In the genomic region with DNA sequence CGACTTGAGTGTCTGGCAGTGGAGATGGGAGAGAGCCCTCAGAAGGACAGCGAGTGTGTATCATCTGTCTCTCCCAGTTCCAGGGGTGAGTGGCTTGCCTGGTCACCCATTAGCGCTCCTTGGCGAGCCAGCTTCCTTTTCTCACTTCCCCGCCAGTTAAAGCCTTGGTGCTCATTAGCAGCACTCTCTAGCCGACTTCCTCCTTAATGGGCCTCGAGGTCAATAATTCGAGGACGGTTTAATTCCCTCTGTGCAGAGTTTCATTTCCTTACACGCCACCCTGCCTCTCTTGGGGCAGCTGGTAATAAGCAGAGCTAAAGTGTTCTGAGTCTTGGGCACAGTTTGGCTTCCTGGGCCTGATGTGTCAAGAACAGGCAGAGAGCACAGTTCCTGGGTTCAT, we compare ENCODE assay signal across 14 mouse cellular contexts. TPM values are rescaled to one million over a fixed set of nuclear protein-coding genes. Genes with fewer than 3 reads are reported as not detected.
DNase-seq lines count a peak whose midpoint lies in the region; ATAC-seq and TF ChIP-seq lines count a peak whose summit lies in the region.
"Had no signal": no experiment of that assay in that cellular context is flagged by ENCODE, and none has a peak within 500 bp of the region (broad histone marks: within the 10 kb centered on the region; RNA-seq: fewer than 3 reads in every experiment).

No protein-coding gene starts in this region.

- no peaks in the 10 kb centered on the region for H3K4me1 ChIP-seq in ES-Bruce4 (ENCODE audit: control insufficient read depth, insufficient read depth, low read length)
- H3K4me1 ChIP-seq in brown adipose tissue, adult 24 weeks (ENCODE audit: control insufficient read depth, insufficient read depth, insufficient read length, low read length): peaks cover 6% of the 10 kb centered on the region; the same call in 1 of the 2 replicates
- H3K4me1 ChIP-seq in midbrain, embryonic 16.5 days (ENCODE audit: control insufficient read depth, insufficient read depth, low read length): no peaks in the 10 kb centered on the region

- H3K9ac ChIP-seq in ES-Bruce4 (ENCODE audit: low read depth, poor library complexity, severe bottlenecking): no peak overlapping the region
- no peak overlapping the region for H3K9ac ChIP-seq in midbrain, embryonic 16.5 days (ENCODE audit: low read depth, low read length)
- H3K9ac ChIP-seq: limb, embryonic 15.5 days had no signal

- TF ChIP-seq POLR2A in ES-Bruce4 (IDR thresholded peaks at IDR 0.05; ENCODE audit: insufficient read depth, low read length): no peak

- H3K36me3 ChIP-seq in ES-Bruce4 (ENCODE audit: control insufficient read depth, insufficient read depth, low read length, poor library complexity, severe bottlenecking): peaks cover 68% of the 10 kb centered on the region
- peaks cover 30% of the 10 kb centered on the region for H3K36me3 ChIP-seq in midbrain, embryonic 16.5 days (ENCODE audit: control insufficient read depth, insufficient read depth, low read length)

- peak; percentile 67 for ATAC-seq in megakaryocyte progenitor cell, adult 5-6 weeks (replicated peaks; ENCODE audit: poor library complexity)
- no peak for ATAC-seq in midbrain, embryonic 16.5 days
- ATAC-seq: activated CD4-positive, CD25-positive, alpha-beta regulatory T cell, adult 4 months had no signal

- H3K9me3 ChIP-seq in ES-Bruce4 (replicated peaks; ENCODE audit: control insufficient read depth, insufficient read depth, low read length, poor library complexity, severe bottlenecking): no peaks in the 10 kb centered on the region
- no peaks in the 10 kb centered on the region for H3K9me3 ChIP-seq in midbrain, embryonic 16.5 days (replicated peaks; ENCODE audit: control insufficient read depth, low read length, poor library complexity, severe bottlenecking)
- H3K9me3 ChIP-seq: G1E; limb, embryonic 15.5 days had no signal

- no peaks in the 10 kb centered on the region for H3K27me3 ChIP-seq in ES-Bruce4 (ENCODE audit: control insufficient read depth, insufficient read depth, low read length, poor library complexity, severe bottlenecking)
- H3K27me3 ChIP-seq in midbrain, embryonic 16.5 days (ENCODE audit: control insufficient read depth, insufficient read depth, low read depth, low read length): no peaks in the 10 kb centered on the region
- H3K27me3 ChIP-seq: limb, embryonic 15.5 days had no signal

- H3K4me2 ChIP-seq in midbrain, embryonic 16.5 days (ENCODE audit: low read length): no peak overlapping the region
- H3K4me2 ChIP-seq: limb, embryonic 15.5 days had no signal

- WGBS in midbrain, embryonic 16.5 days: 90% methylated on average over 10 of the region's 10 CpGs

- no peak overlapping the region for H3K4me3 ChIP-seq in ES-Bruce4 (ENCODE audit: low read depth, low read length)
- no peak overlapping the region for H3K4me3 ChIP-seq in brown adipose tissue, adult 24 weeks (ENCODE audit: insufficient read depth, low read depth, low read length)
- no peak overlapping the region for H3K4me3 ChIP-seq in midbrain, embryonic 16.5 days (ENCODE audit: low read depth, low read length)
- H3K4me3 ChIP-seq: limb, embryonic 15.5 days; myocyte had no signal

- TF ChIP-seq EP300 in ES-Bruce4 (IDR thresholded peaks at IDR 0.05; ENCODE audit: insufficient read depth, low read depth, low read length): no peak

- H3K27ac ChIP-seq in ES-Bruce4 (ENCODE audit: insufficient read depth, low read length): peak overlapping the region; percentile 21; the same call in 1 of the 2 replicates
- peak overlapping the region; percentile 55 for H3K27ac ChIP-seq in brown adipose tissue, adult 24 weeks (replicated peaks; ENCODE audit: low read depth, low read length)
- no peak overlapping the region for H3K27ac ChIP-seq in midbrain, embryonic 16.5 days (ENCODE audit: low read length)
- H3K27ac ChIP-seq: limb, embryonic 15.5 days; stomach, postnatal 0 days had no signal

- peak; percentile 29 for DNase-seq in layer of hippocampus, adult 9-10 months (ENCODE audit: low spot score)
- DNase-seq in layer of hippocampus, postnatal 36 days: no peak
- DNase-seq in adrenal gland, adult (ENCODE audit: inconsistent age in 2 of 2, low spot score in 1 of 2): no peak
- DNase-seq: gastrocnemius, postnatal 10 days; kidney, adult 11 months had no signal

- TF ChIP-seq CTCF in ES-Bruce4 (IDR thresholded peaks at IDR 0.05; ENCODE audit: low read depth, low read length): no peak

RNA-seq across cellular contexts. Expression of gene Polr1a, which starts 21.2 kb away (rescaled TPM):
- 10 to 100 TPM; 31.0 to 33.2 TPM for total RNA-seq in layer of hippocampus, postnatal 36 days (2021)
- 65.4 and 68.0 TPM in 2 replicates for polyA plus RNA-seq in ES-Bruce4 (2011; ENCODE audit: insufficient read depth, insufficient read length, low read depth, missing spikeins)
- 11.1 and 12.6 TPM in 2 replicates for polyA plus RNA-seq in brown adipose tissue, adult 24 weeks (2012; ENCODE audit: insufficient read depth, insufficient read length, missing spikeins)
- total RNA-seq in megakaryocyte progenitor cell, adult 5-6 weeks (2015): 35.4 and 39.2 TPM in 2 replicates
- total RNA-seq in megakaryocyte progenitor cell, adult 5-6 weeks (2017): 75.9 and 99.9 TPM in 2 replicates
- polyA plus RNA-seq in midbrain, embryonic 16.5 days (2015; fragmentation: Nextera tagmentation; extraction: Ambion mirVana): 18.6 and 19.6 TPM in 2 replicates

RNA-seq across cellular contexts. Expression of gene Ptcd3, which starts 21.5 kb away (rescaled TPM):
- total RNA-seq in layer of hippocampus, postnatal 36 days (2021): 10 to 100 TPM; 68.3 to 73.7 TPM
- 141 and 155 TPM in 2 replicates for polyA plus RNA-seq in ES-Bruce4 (2011; ENCODE audit: insufficient read depth, insufficient read length, low read depth, missing spikeins)
- polyA plus RNA-seq in brown adipose tissue, adult 24 weeks (2012; ENCODE audit: insufficient read depth, insufficient read length, missing spikeins): 114 and 147 TPM in 2 replicates
- 139 and 162 TPM in 2 replicates for total RNA-seq in megakaryocyte progenitor cell, adult 5-6 weeks (2015)
- 139 and 203 TPM in 2 replicates for total RNA-seq in megakaryocyte progenitor cell, adult 5-6 weeks (2017)
- polyA plus RNA-seq in midbrain, embryonic 16.5 days (2015; fragmentation: Nextera tagmentation; extraction: Ambion mirVana): 75.6 and 84.6 TPM in 2 replicates
